Mouse (Mus musculus) liver, embryonic 14.5 days (tissue): ENCODE data around the gene Cebpz. TPM values are rescaled to one million over a fixed set of nuclear protein-coding genes. Genes with fewer than 3 reads are reported as not detected.

ENCODE experiments used
- ATAC-seq: fragments of 200-750 bp; cut with Nextera tagmentation; 2 replicates; pipeline ENCODE4 v1.8.0; 2017; ENCODE audit warnings: moderate number of reproducible peaks, mild to moderate bottlenecking, moderate library complexity; ENCODE audit not compliant: insufficient read depth
- DNase-seq, 3 experiments: peaks; one replicate each; pipeline ENCODE4 v3.0.0-alpha.2; 2012 to 2013; ENCODE audit warnings: low read depth in 3 of 3, low spot score in 3 of 3
- H3K27ac ChIP-seq: fragments of 300-500 bp; sonication (generic); 2 replicates; pipeline ENCODE4 v1.5.1; 2014; ENCODE audit warnings: moderate library complexity, mild to moderate bottlenecking, control low read depth, inconsistent platforms
- H3K27me3 ChIP-seq: fragments of 300-500 bp; sonication (generic); 2 replicates; pipeline ENCODE4 v1.6.1; 2014; ENCODE audit warnings: mild to moderate bottlenecking, low read length, moderate library complexity; ENCODE audit not compliant: control insufficient read depth, insufficient read depth
- H3K36me3 ChIP-seq: fragments of 300-500 bp; sonication (generic); replicated peaks from 2 replicates; pipeline ENCODE4 v1.6.1; 2014; ENCODE audit warnings: low read depth; ENCODE audit not compliant: control insufficient read depth, insufficient read depth
- H3K4me1 ChIP-seq, 2 experiments: fragments of 200-500 bp in 1 of 2; fragments of 300-500 bp in 1 of 2; sonication (generic) in 1 of 2; replicated peaks; 2 replicates each; pipeline ENCODE4 v1.6.1; 2012 to 2014; ENCODE audit warnings: antibody characterized with exemption in 1 of 2, inconsistent platforms in 1 of 2, low read length in 1 of 2; ENCODE audit not compliant: control insufficient read depth in 2 of 2, insufficient read depth in 2 of 2
- H3K4me2 ChIP-seq: fragments of 300-500 bp; sonication (generic); 2 replicates; pipeline ENCODE4 v1.6.1; 2014; ENCODE audit warnings: low read depth, mild to moderate bottlenecking, control low read depth, moderate library complexity
- H3K4me3 ChIP-seq, 2 experiments: fragments of 200-500 bp in 1 of 2; fragments of 300-500 bp in 1 of 2; sonication (generic) in 1 of 2; 2 replicates each; pipeline ENCODE4 v1.5.1; 2012 to 2014; ENCODE audit warnings: low read depth in 2 of 2, low read length in 2 of 2, mild to moderate bottlenecking in 2 of 2, control low read depth in 1 of 2, inconsistent platforms in 1 of 2, moderate library complexity in 1 of 2; ENCODE audit not compliant: insufficient read depth in 1 of 2
- H3K9ac ChIP-seq: fragments of 300-500 bp; sonication (generic); replicated peaks from 2 replicates; pipeline ENCODE4 v1.6.1; 2014; ENCODE audit warnings: mild to moderate bottlenecking, control low read depth, moderate library complexity
- H3K9me3 ChIP-seq: fragments of 300-500 bp; sonication (generic); 2 replicates; pipeline ENCODE4 v1.6.1; 2016; ENCODE audit warnings: low read length, mixed read lengths; ENCODE audit not compliant: control insufficient read depth
- CTCF ChIP-seq: IDR thresholded peaks from 2 replicates; pipeline ENCODE4 v1.5.1; 2016; ENCODE audit warnings: antibody characterized with exemption, low read depth, control low read depth
- EP300 ChIP-seq: IDR thresholded peaks from 2 replicates; pipeline ENCODE4 v1.6.1; 2016; ENCODE audit warnings: antibody characterized with exemption, low read depth
- WGBS: fragments of 180-500 bp; shearing (Covaris S2); extraction: QIAGEN DNeasy Blood & Tissue Kit; methylation state at CpG from one replicate; pipeline ENCODE4 v1.1.7; 2014; ENCODE audit not compliant: insufficient replicate concordance; 5-methylcytosine and 5-hydroxymethylcytosine counted together
- polyA plus RNA-seq, 2 experiments: library from polyadenylated mRNA; depleted of rRNA in 1 of 2; stranded (reverse) in 1 of 2; unstranded in 1 of 2; fragments of >200 nt; fragmentation: Nextera tagmentation in 1 of 2; extraction: Ambion mirVana in 1 of 2; gene quantifications; 2 replicates each; pipeline versions ENCODE4 v1.2.1 to v1.2.3; 2012 to 2014

Cebpz gene
- polyA plus RNA-seq, 2 experiments = 9.3 to 26.5 TPM

- 49% methylated on average over 3 of the region's 3 CpGs for WGBS
- no peak overlapping the region for H3K4me2 ChIP-seq
These were observed 47.7 kb downstream of the Cebpz start for GRCm38 (mm10) chr17:78889184-78889583.

GRCm38 (mm10) chr17:78888554-78888953, 48.3 kb downstream of the Cebpz start:
- Histone ChIP-seq H3K9me3 (no peaks in the 10 kb centered on the region), H3K27ac (no peak overlapping the region), H3K4me3 (no peak overlapping the region), H3K27me3 (no peaks in the 10 kb centered on the region), H3K4me2 (no peak overlapping the region), H3K4me1 (no peaks in the 10 kb centered on the region), H3K9ac (no peak overlapping the region), H3K36me3 (no peaks in the 10 kb centered on the region)
- no peak for ATAC-seq
- WGBS = 54% methylated on average over 4 of the region's 4 CpGs
- DNase-seq = no peak
- TF ChIP-seq CTCF (no peak), EP300 (no peak)

More at GRCm38 (mm10) chr17:78889184-78889583, 47.7 kb downstream of the Cebpz start:
- Histone ChIP-seq H3K36me3 (no peaks in the 10 kb centered on the region), H3K4me1 (no peaks in the 10 kb centered on the region), H3K27me3 (no peaks in the 10 kb centered on the region), H3K9me3 (no peaks in the 10 kb centered on the region), H3K9ac (no peak overlapping the region), H3K27ac (no peak overlapping the region), H3K4me3 (no peak overlapping the region)
- TF ChIP-seq EP300 = no peak
- TF ChIP-seq CTCF = no peak
- ATAC-seq (no peak), DNase-seq (no peak)

GRCm38 (mm10) chr17:78885286-78886065, 51.4 kb downstream of the Cebpz start:
- H3K27me3 ChIP-seq = no peaks in the 10 kb centered on the region
- no peak overlapping the region for H3K27ac ChIP-seq
- no peaks in the 10 kb centered on the region for H3K36me3 ChIP-seq
- peaks cover 3 to 11% of the 10 kb centered on the region in 2 experiments; a peak in 3 of 4 replicates for H3K4me1 ChIP-seq
- DNase-seq (no peak), ATAC-seq (no peak)
- TF ChIP-seq CTCF (no peak), EP300 (no peak)
- H3K4me2 ChIP-seq = no peak overlapping the region
- H3K9ac ChIP-seq = no peak overlapping the region
- H3K9me3 ChIP-seq = no peaks in the 10 kb centered on the region
- 64% methylated on average over 5 of the region's 5 CpGs for WGBS
- no peak overlapping the region for H3K4me3 ChIP-seq

GRCm38 (mm10) chr17:78883291-78883690, 53.6 kb downstream of the Cebpz start:
- Histone ChIP-seq H3K4me3 (no peak overlapping the region), H3K9me3 (no peaks in the 10 kb centered on the region), H3K4me2 (no peak overlapping the region), H3K27me3 (no peaks in the 10 kb centered on the region), H3K36me3 (no peaks in the 10 kb centered on the region; the same call in none of the 2 replicates), H3K4me1 (peaks cover 3 to 11% of the 10 kb centered on the region in 2 experiments; a peak in 3 of 4 replicates), H3K9ac (no peak overlapping the region), H3K27ac (no peak overlapping the region)
- no peak for ATAC-seq
- DNase-seq = no peak
- TF ChIP-seq EP300 (no peak), CTCF (no peak)
- 81% methylated on average over 4 of the region's 4 CpGs for WGBS

- Histone ChIP-seq H3K4me3 (peak within 1 kb of the TSS; percentile 93 to 97), H3K27me3 (no peaks in the 10 kb centered on the region), H3K27ac (peak within 1 kb of the TSS; percentile 75), H3K4me2 (peak within 1 kb of the TSS; percentile 77), H3K4me1 (peaks cover 3 to 11% of the 10 kb centered on the region in 2 experiments; a peak in 3 of 4 replicates), H3K9ac (peak within 1 kb of the TSS; percentile 94), H3K36me3 (peaks cover 6% of the 10 kb centered on the region), H3K9me3 (no peaks in the 10 kb centered on the region)
- DNase-seq (peak; percentile 66 to 73 (median 69)), ATAC-seq (peak; percentile 97)
- WGBS = 2% methylated on average over 28 of the region's 28 CpGs
- TF ChIP-seq EP300 (peak; percentile 39; the same call in 1 of the 2 replicates), CTCF (no peak)
These were observed 54.3 kb downstream of the Cebpz start, which contains the start of gene Eif2ak2 for GRCm38 (mm10) chr17:78882401-78883112. Eif2ak2 (minus strand) TSS chr17:78882573.
